Mouse (Mus musculus): ENCODE results near the gene Fyco1. TPM values are rescaled to one million over a fixed set of nuclear protein-coding genes. Genes with fewer than 3 reads are reported as not detected.

The Fyco1 gene
- 3.3 and 4.3 TPM in 2 replicates for polyA plus RNA-seq (2015; fragmentation: Nextera tagmentation; extraction: Ambion mirVana)

DNA sequence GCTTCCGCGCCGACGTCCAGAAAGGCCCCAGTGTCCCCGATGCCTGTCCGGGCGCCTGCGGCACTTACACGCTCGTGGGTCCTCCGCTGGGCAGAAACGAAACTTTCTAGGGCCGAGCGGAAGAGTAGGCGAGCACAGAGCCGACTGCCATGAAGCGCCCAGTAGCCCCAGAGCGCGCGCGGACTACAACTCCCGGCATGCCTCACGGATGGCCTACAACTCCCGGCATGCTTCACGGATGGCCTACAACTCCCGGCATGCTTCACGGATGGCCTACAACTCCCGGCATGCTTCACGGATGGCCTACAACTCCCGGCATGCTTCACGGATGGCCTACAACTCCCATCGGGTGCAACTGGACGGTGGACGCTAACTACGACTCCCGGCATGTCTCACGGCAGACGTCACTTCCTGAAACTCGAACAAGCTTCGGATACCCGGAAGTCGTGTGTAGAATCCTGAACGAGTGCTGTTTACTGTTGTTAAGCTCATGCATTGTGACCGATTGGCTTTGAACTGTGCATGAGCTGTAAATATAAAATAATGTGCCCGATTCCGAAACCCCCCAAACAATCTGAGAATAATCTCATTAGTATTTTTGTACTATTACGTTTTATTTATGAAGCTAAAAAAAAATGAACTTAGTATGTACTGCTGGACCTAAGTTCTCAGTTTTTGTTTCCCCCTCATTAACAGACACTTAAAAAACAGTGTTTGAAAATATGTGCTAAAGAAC lies at the start of gene Fyco1:
Fyco1 (minus strand) TSS at position 187 of the 736 bp plus-strand sequence.
- WGBS (ENCODE audit: insufficient replicate concordance) = under 1% methylated on average over 47 of the region's 47 CpGs
- H3K36me3 ChIP-seq (replicated peaks; ENCODE audit: insufficient read depth, low read length) = no peaks in the 10 kb centered on the region

GRCm38 (mm10) chr9:123872049-123872448 lies 20.4 kb upstream of the Fyco1 start:
- TF ChIP-seq EP300 (IDR thresholded peaks at IDR 0.05; ENCODE audit: low read depth) = no peak
- TF ChIP-seq CTCF (IDR thresholded peaks at IDR 0.05; ENCODE audit: low read depth) = no peak
- H3K4me2 ChIP-seq (ENCODE audit: low read depth, low read length) = no peak overlapping the region
- WGBS (ENCODE audit: insufficient replicate concordance) = 43% methylated on average over 4 of the region's 4 CpGs
- ATAC-seq = no peak
- H3K27me3 ChIP-seq (ENCODE audit: insufficient read depth, low read length) = no peaks in the 10 kb centered on the region
- H3K36me3 ChIP-seq (replicated peaks; ENCODE audit: insufficient read depth, low read length) = no peaks in the 10 kb centered on the region
- H3K9ac ChIP-seq (replicated peaks) = no peak overlapping the region
- no peak overlapping the region for H3K4me3 ChIP-seq (ENCODE audit: low read depth, low read length)
- no peak overlapping the region for H3K27ac ChIP-seq (ENCODE audit: low read depth)
- no peaks in the 10 kb centered on the region for H3K4me1 ChIP-seq (ENCODE audit: insufficient read depth)
- peak; percentile 1 for DNase-seq
- no peaks in the 10 kb centered on the region for H3K9me3 ChIP-seq (ENCODE audit: low read length)

More for the DNA sequence above, at the start of gene Fyco1:
- peak within 1 kb of the TSS; percentile 75 for H3K4me3 ChIP-seq (ENCODE audit: low read depth, low read length)
- DNase-seq (peak; percentile 90), ATAC-seq (peak; percentile 92)
- TF ChIP-seq CTCF (IDR thresholded peaks at IDR 0.05; ENCODE audit: low read depth) (no peak), EP300 (IDR thresholded peaks at IDR 0.05; ENCODE audit: low read depth) (peak; percentile 48; the same call in 1 of the 2 replicates)
- peak within 1 kb of the TSS; percentile 97 for H3K27ac ChIP-seq (ENCODE audit: low read depth)
- H3K4me2 ChIP-seq (ENCODE audit: low read depth, low read length) = peak within 1 kb of the TSS; percentile 76
- H3K9ac ChIP-seq (replicated peaks) = peak within 1 kb of the TSS; percentile 91
- H3K9me3 ChIP-seq (ENCODE audit: low read length) = no peaks in the 10 kb centered on the region
- H3K27me3 ChIP-seq (ENCODE audit: insufficient read depth, low read length) = no peaks in the 10 kb centered on the region
- H3K4me1 ChIP-seq (ENCODE audit: insufficient read depth) = peaks cover 20% of the 10 kb centered on the region

DNA sequence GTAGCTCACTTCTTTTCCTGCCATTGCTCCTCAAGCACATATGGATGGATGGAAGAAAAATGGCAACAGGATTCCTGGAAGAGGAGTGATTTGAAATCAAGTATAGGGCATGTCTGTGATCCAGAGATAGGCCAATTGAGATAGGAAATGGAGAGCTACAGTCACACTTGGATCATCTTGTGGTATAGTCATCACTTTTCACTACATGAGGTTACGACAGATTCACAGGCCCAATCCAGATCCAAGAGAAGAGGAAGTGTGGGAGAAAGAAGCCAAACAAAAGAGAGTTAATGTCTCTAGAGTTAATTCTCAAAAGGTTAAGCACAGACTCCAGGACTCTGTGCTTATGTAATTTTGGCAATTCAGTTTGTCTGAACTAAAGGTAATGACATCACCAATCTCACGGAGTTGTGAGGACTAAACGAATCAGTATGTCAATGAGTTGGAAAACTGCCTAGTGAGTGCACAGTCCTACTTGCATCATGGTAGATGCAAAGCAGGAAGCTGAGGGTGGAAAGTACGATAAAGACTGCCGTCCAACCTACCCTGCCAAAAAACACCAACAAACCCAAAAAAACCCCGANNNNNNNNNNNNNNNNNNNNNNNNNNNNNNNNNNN lies 17.6 kb upstream of the Fyco1 start:
- Histone ChIP-seq H3K36me3 (replicated peaks; ENCODE audit: insufficient read depth, low read length) (no peaks in the 10 kb centered on the region), H3K27me3 (ENCODE audit: insufficient read depth, low read length) (no peaks in the 10 kb centered on the region), H3K4me3 (ENCODE audit: low read depth, low read length) (no peak overlapping the region), H3K9me3 (ENCODE audit: low read length) (no peaks in the 10 kb centered on the region), H3K4me2 (ENCODE audit: low read depth, low read length) (no peak overlapping the region), H3K4me1 (ENCODE audit: insufficient read depth) (no peaks in the 10 kb centered on the region), H3K9ac (replicated peaks) (no peak overlapping the region), H3K27ac (ENCODE audit: low read depth) (no peak overlapping the region)
- WGBS (ENCODE audit: insufficient replicate concordance) = 56% methylated on average over 3 of the region's 6 CpGs
- no peak for TF ChIP-seq CTCF (IDR thresholded peaks at IDR 0.05; ENCODE audit: low read depth)
- no peak for TF ChIP-seq EP300 (IDR thresholded peaks at IDR 0.05; ENCODE audit: low read depth)
- ATAC-seq = peak; percentile 51
- peak; percentile 5 for DNase-seq

- Histone ChIP-seq H3K4me2 (ENCODE audit: low read depth, low read length) (no peak overlapping the region), H3K9ac (replicated peaks) (no peak overlapping the region), H3K4me3 (ENCODE audit: low read depth, low read length) (no peak overlapping the region), H3K36me3 (replicated peaks; ENCODE audit: insufficient read depth, low read length) (no peaks in the 10 kb centered on the region), H3K27ac (ENCODE audit: low read depth) (peak overlapping the region; percentile 71), H3K4me1 (ENCODE audit: insufficient read depth) (no peaks in the 10 kb centered on the region), H3K9me3 (ENCODE audit: low read length) (no peaks in the 10 kb centered on the region), H3K27me3 (ENCODE audit: insufficient read depth, low read length) (no peaks in the 10 kb centered on the region)
- ATAC-seq (no peak), DNase-seq (peak; percentile 10)
- no peak for TF ChIP-seq EP300 (IDR thresholded peaks at IDR 0.05; ENCODE audit: low read depth)
- WGBS (ENCODE audit: insufficient replicate concordance) = 68% methylated on average over 1 of the region's 1 CpGs
Observed at GRCm38 (mm10) chr9:123863641-123864040, 11.9 kb upstream of the Fyco1 start.

GRCm38 (mm10) chr9:123862895-123863616 lies 11.4 kb upstream of the Fyco1 start:
- H3K4me3 ChIP-seq (ENCODE audit: low read depth, low read length) = no peak overlapping the region
- peak overlapping the region; percentile 71 for H3K27ac ChIP-seq (ENCODE audit: low read depth)
- H3K9me3 ChIP-seq (ENCODE audit: low read length) = no peaks in the 10 kb centered on the region

DNA sequence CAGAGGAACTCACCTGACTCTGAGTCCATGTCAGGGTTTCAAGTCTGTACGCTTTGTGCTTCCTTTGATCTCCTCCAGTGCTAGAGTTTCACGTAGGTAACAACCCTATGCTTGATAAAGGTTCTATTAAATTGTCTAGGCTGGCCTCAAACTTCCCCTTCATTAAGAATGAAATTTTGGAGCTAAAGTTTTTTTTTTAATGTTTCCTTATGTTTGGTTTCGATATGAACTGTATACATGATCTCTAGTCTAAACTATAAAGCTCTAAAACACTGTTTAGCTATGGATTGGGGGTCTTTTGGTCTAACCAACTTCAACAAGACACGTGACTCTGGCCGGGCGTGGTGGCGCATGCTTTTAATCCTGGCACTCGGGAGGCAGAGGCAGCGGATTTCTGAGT lies 10.2 kb upstream of the Fyco1 start, which contains the start of gene Xcr1:
Xcr1 (minus strand) TSS at position 101 of the 400 bp plus-strand sequence.
- peak; percentile 4 for DNase-seq
- Histone ChIP-seq H3K9ac (replicated peaks) (no peak within 1 kb of the TSS), H3K4me1 (ENCODE audit: insufficient read depth) (no peaks in the 10 kb centered on the region), H3K27me3 (ENCODE audit: insufficient read depth, low read length) (no peaks in the 10 kb centered on the region), H3K9me3 (ENCODE audit: low read length) (no peaks in the 10 kb centered on the region), H3K4me3 (ENCODE audit: low read depth, low read length) (no peak within 1 kb of the TSS), H3K27ac (ENCODE audit: low read depth) (peak within 1 kb of the TSS; percentile 71; the same call in 1 of the 2 replicates), H3K4me2 (ENCODE audit: low read depth, low read length) (no peak within 1 kb of the TSS), H3K36me3 (replicated peaks; ENCODE audit: insufficient read depth, low read length) (no peaks in the 10 kb centered on the region)
- WGBS (ENCODE audit: insufficient replicate concordance) = 79% methylated on average over 9 of the region's 9 CpGs
- ATAC-seq = no peak
- TF ChIP-seq EP300 (IDR thresholded peaks at IDR 0.05; ENCODE audit: low read depth) (no peak), CTCF (IDR thresholded peaks at IDR 0.05; ENCODE audit: low read depth) (no peak)

More at GRCm38 (mm10) chr9:123862895-123863616, 11.4 kb upstream of the Fyco1 start:
- Histone ChIP-seq H3K27me3 (ENCODE audit: insufficient read depth, low read length) (no peaks in the 10 kb centered on the region), H3K4me1 (ENCODE audit: insufficient read depth) (no peaks in the 10 kb centered on the region), H3K9ac (replicated peaks) (no peak overlapping the region), H3K36me3 (replicated peaks; ENCODE audit: insufficient read depth, low read length) (no peaks in the 10 kb centered on the region), H3K4me2 (ENCODE audit: low read depth, low read length) (no peak overlapping the region)
- TF ChIP-seq EP300 (IDR thresholded peaks at IDR 0.05; ENCODE audit: low read depth) (no peak), CTCF (IDR thresholded peaks at IDR 0.05; ENCODE audit: low read depth) (no peak)
- ATAC-seq (0 out of 2 replicates have a peak, but pooled peaks have one; percentile 13), DNase-seq (peak; percentile 6)
- 58% methylated on average over 1 of the region's 1 CpGs for WGBS (ENCODE audit: insufficient replicate concordance)

Measured in liver, postnatal 0 days (tissue).